Mouse (Mus musculus): ENCODE measurements around the gene Gm2a.
"Not testable (repeated sequence)": the region's sequence is repeated elsewhere in the genome, so short reads cannot be mapped to it uniquely, and the experiment has no call there.

Gene Gm2a

GRCm38 (mm10) chr11:55096731-55097462, 1.0 kb upstream of the Gm2a start:
- in situ Hi-C loops (cut with MboI, MseI), result no loop called here

DNA sequence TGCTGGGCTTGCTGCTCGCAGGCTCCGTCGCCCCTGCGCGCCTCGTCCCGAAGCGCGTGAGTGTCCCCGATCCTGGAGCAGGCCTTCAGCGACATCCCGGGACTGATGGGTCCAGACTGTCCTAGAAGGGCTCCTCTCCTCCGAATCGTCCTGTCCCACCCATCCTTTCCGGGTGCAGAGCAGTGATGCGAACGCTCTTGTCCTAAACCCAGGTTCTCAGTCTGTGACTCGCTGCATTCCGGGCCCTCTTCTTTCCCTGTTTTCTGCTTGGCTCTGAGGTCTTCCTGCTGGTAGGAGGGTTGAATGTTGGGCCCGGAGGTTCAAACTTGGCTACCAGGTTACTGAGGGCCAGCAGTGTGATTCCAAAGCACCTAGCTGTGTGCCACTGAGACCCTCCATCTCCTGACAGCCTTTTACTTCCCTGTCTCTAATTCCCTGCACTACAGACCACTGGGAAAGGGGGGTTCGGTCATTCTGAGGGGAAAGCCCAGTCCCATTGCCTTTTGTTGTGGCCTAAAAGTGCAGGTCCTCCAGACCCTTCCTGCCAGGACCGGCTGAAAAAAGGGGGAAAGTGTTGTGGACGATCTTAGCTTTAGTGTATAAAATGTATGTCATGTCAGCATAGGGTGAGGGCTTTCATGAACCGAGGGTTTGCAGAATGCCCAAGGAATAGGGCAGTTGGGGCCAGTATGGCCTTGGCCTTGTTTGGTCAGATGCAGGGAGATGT, 437 bp downstream of the Gm2a start:
- in situ Hi-C loops (cut with MboI, MseI), result no loop called here

DNA sequence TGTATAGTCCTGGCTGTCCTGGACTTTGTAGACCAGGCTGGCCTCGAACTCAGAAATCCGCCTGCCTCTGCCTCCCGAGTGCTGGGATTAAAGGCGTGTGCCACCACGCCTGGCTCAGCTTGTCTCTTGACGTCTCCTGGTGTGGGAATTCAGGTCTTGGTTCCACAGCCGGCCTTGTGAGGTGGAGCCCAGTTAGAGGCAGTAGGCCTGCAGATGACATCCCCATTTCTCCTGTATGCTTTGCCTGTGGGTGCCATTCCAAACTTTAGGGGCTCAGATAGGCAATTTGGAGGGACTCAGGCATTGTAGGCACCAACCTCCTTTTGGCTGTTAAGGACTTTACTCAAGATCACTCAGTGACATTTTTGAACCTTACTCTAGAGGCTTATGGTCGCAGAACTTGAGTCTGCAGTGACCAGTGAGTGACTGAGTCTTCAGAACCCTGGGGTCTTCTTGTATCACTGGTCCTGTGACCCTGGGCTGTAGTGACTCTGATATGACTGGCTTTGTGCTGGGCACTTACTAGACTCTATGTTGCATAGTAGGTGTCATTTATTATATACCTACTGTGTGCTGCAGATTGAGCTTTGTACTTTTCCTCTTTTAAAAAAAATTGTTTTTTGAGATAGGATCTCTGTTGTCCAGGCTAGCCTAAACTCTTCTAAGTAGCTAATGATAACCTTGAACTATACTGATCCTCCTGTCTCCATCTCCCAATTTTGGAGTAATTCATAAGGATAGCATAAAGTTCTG, 1.3 kb downstream of the Gm2a start:
- in situ Hi-C loops (cut with MboI, MseI), result no loop called here

DNA sequence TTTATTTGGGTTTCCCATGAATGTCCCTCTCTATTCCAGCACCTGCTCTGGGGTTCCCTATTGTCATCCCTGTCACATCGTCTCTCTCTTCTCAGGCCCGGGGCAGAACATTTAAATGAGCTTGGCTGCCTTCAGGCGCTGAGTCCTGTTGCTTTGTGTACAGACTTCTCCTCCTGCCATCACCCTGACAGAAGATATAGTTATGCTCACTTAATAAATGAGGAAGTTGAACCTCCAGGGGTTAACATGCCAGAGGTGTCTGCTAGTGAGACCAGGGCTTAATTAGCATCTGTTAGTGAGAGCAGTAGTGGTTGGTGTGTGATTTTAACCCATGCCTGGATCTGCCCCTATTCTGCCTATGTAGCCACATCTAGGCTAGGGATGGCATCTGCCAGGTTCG, 2.0 kb downstream of the Gm2a start:
- in situ Hi-C loops (cut with MboI, MseI), result no loop called here

GRCm38 (mm10) chr11:55102015-55102414, 4.1 kb downstream of the Gm2a start:
- in situ Hi-C loops (cut with MboI, MseI), result no loop called here

DNA sequence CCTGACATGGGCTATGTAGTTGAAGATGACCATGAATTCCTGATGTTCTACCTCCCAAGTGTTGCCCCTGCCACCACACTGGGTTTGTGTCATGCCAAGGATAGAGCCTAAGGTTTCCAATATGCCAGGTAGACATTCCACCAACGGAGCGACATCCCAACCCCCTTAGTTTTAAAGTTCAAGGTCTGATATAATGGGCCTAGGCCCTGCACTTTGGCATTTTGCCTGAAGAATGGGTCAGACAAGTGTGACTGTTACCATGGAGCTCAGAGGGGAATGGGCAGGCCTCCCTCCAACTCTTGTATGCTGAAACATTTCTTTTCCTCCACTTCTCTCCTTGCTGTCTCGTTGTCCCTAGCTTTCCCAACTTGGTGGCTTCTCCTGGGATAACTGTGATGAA, 5.3 kb downstream of the Gm2a start:
- in situ Hi-C loops (cut with MboI, MseI), result no loop called here

DNA sequence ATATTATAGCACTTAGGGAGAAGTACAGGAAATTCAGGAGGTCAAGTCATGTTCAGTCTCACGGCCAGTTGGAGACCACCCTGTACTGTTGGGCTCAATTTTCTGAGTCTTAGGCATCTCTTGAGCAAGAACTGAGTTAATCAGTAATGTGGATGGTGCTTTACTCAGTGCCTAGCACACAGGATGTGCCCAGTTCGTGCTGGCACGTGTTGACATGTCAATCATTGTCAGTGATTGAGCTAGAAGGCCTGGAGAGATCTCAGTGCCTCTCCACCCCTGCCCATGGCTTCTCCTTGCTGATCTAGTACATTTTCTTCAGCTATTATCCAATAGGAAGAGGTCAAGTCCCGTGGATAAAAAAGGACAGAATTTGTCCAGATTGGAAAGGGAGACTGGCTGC, 7.5 kb downstream of the Gm2a start:
- in situ Hi-C loops (cut with MboI, MseI), result no loop called here

DNA sequence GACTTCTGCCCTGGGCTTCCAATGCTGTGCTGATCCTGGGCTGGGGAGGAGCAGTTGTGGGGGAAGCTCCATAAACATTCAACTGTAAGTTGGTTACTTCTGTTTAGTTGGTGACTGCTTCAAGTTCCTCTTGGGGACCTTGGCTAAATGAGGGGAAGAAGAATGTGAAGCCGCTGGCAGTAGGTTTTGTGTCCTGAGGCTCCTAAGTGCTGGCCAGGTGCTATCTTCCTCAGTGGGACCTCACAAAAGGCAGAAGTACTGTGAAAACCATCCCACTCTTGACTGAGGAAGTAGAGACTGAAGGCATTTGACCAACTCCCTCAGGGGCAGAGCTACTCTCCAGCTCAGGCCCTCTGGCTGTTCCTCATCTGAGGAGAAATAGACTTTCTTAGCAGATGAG, 8.7 kb downstream of the Gm2a start:
- in situ Hi-C loops (cut with MboI, MseI), result no loop called here

GRCm38 (mm10) chr11:55109521-55110300, 11.8 kb downstream of the Gm2a start:
- in situ Hi-C loops (cut with MboI, MseI), result no loop called here

DNA sequence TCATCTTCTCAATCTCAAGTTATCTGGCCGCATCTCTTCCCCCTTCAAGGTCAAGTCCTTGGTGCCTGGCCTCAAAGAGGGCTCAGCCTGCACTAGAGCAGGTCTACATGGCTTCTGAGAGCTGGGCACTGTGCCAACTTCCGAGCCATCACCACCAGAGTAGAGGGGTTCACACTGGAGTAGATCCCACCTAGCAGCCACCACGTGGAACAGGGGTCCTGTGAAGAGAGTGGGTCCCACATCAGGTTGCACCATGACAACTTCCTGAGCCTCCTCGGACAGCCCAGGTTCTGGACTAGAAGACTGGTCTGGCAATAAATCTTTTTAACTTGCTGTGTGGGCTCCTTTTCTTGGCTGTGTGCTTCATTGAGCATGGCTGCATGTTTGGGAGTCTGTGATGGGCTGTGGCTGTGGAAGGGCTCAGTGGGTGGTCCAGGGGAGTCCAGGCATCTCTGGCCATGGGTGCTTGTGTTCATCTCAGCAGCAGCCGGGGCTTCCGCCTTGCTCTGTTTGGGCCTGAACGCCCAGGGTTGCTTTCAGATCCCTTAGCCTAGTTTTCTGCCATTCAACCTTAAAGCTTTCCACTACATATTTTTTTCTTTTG, 12.8 kb downstream of the Gm2a start:
- in situ Hi-C loops (cut with MboI, MseI), result no loop called here

DNA sequence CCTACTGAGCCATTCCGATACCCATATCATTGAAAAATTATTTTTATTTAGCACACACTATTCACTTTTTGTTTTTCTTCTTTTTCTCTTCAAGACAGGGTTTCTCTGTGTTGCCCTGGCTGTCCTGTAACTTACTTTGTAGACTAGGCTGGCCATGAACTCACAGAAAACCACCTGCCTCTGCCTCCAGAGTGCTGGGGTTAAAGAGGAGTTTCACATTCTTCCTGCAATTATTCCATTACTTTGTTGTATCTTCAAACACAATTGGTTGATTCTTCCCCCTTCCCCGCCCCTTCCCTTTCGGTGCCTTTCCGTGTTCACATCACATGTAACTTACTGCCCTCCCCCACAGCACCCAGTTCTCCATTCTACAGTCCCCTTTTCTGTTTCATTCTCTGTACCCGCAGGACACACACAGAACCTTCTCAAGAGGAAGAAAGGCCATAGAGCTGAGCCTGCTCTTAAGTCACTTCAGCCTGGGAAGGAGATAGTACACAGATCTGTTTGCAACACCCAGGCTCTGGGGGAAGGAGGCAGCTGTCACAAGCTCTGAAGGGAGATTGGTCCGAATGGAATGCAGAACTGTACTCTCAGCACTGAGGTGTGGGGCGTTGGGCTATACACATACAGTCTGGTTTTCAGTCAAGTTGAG, 15.4 kb downstream of the Gm2a start:
- in situ Hi-C loops (cut with MboI, MseI), result no loop called here

GRCm38 (mm10) chr11:55113861-55114250, 15.9 kb downstream of the Gm2a start:
- in situ Hi-C loops (cut with MboI, MseI), result not testable (repeated sequence)

DNA sequence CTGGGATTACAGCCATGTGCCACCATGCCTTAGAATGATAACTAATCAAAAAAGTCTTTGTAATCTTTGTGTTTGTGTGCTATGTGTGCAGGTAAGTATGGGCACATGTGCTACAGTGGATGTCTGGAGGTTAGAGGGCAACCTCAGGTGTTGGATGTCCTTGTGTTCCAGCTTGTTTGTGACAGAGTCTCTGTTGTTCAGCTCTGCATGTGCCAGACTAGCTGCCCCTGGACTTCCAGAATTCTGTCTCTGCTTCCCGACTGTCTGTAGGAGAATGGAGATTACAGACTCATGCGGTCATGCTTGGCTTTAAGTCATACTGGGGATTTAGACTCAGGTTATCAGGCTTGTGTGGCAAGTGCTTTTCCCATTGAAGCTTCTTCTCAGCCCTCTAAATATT, 16.4 kb downstream of the Gm2a start:
- in situ Hi-C loops (cut with MboI, MseI), result no loop called here

DNA sequence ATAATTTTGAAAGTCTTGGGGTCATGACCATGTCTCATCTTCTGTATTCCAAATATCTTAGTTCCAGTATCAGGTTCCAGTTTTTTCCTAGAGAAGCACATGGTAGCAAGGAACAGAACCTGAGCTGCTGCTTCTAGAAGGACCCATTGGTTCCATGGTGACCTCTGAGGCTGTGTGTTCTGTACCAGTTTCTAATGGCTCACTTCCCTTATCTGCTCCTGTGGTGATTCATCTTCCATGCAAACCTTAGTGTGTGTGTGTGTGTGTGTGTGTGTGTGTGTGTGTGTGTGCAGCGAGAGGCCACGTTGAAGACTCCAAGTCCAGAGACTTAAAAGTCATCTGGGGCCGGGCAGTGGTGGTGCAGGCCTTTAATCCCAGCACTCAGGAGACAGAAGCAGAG, 18.1 kb downstream of the Gm2a start:
- in situ Hi-C loops (cut with MboI, MseI), result no loop called here

- in situ Hi-C loops (cut with MboI, MseI), result no loop called here
Measured at GRCm38 (mm10) chr11:55117031-55117430, 19.1 kb downstream of the Gm2a start.

GRCm38 (mm10) chr11:55120279-55120678, 22.4 kb downstream of the Gm2a start:
- in situ Hi-C loops (cut with MboI, MseI), result no loop called here

GRCm38 (mm10) chr11:55120821-55121271, 22.9 kb downstream of the Gm2a start:
- in situ Hi-C loops (cut with MboI, MseI), result no loop called here

DNA sequence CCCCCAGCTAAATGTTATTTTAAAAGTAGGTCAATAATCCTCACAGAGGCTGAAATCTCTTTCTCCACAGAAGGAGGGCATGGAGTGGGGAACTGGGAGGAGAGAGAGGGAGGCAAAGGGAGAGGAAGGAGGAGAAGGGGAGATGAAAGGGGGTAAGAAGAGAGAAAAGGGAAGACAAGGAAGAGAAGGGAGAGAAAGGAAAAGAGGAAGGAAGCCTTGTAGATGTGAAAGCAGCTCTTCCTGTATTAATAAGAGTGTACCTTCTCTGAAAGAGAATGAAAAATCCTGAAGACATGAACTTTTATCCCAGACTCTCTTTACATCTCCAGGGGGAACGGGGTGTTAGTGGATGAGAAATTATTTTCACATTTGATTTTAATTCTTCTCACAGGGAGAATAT, 23.5 kb downstream of the Gm2a start:
- in situ Hi-C loops (cut with MboI, MseI), result no loop called here

DNA sequence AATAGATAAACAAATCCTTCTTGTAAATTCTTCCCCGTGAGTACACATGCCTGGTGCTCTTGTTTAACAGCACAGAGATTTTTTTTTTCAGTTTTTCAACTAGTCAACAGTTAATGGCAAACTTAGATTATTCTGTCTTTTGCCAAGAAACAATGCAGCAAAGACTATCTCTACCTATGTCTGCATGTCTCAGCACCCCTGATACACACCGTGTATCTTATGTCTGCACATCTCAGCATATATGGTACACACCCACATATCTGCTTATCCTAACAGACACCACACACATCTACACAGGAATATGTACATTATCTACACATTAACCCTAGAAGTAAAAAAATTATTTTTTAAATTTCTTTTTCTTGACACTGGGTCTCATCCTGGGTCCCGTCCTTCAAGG, 28.7 kb downstream of the Gm2a start:
- in situ Hi-C loops (cut with MboI, MseI), result no loop called here

- in situ Hi-C loops (cut with MboI, MseI), result no loop called here
Measured at GRCm38 (mm10) chr11:55127937-55128336, 30.0 kb downstream of the Gm2a start.

DNA sequence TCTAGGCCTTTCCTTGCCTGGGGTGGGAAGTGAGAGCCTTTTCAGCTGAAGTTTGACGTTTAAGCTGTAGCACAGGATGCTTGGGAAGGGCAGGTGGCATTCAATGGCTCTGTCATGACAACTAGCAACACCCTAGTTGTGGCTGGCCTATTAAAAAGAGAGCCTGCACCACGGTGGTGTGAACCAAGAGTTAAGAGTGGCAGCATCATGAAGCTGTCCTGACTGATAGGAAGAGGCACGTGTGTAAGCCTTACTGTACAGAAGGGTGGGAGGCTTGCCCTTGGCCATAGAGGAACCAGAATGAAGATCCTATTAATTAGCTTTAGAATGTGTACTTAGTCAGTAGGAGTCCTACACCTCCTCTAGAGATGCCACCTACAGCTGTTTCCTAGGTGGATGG, 30.5 kb downstream of the Gm2a start:
- in situ Hi-C loops (cut with MboI, MseI), result no loop called here

Data from T-helper 2 cell (primary cell).